Mouse (Mus musculus): ENCODE results near the gene Zc2hc1b. TPM values are rescaled to one million over a fixed set of nuclear protein-coding genes. Genes with fewer than 3 reads are reported as not detected.

Zc2hc1b gene
- polyA plus RNA-seq, 1 experiment from 2014 or later = not detected

DNA sequence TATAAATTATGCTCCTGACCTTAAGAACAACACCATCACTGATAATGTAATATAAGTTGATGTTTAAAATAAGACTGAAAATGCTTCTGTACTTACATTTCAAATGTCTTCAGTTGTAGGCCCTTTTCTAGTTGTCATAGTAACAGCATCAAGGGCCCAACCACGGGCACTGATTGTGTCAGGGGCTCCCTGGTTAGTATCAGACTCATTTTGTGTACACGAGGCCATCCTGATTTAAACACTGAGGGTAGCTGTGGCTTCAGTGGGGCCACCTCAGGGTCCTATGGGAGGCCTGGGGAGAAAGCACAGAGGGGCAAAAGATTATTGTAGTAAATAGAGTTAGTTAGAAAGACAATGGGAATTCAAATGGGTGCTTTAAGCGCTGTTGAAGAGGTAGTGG, 52.0 kb downstream of the Zc2hc1b start:
- no peaks in the 10 kb centered on the region for H3K4me1 ChIP-seq (ENCODE audit: insufficient read depth, low read depth, low read length)
- no peak overlapping the region for H3K9ac ChIP-seq (replicated peaks; ENCODE audit: low read depth)
- H3K27me3 ChIP-seq (replicated peaks; ENCODE audit: insufficient read depth, low read length) = no peaks in the 10 kb centered on the region
- H3K27ac ChIP-seq (ENCODE audit: low read length) = no peak overlapping the region
- DNase-seq (ENCODE audit: low spot score) (no peak), ATAC-seq (no peak)
- H3K4me2 ChIP-seq (replicated peaks; ENCODE audit: low read depth, low read length) = no peak overlapping the region
- 53% methylated on average over 3 of the region's 3 CpGs for WGBS
- no peaks in the 10 kb centered on the region for H3K36me3 ChIP-seq (ENCODE audit: insufficient read depth, low read length)
- TF ChIP-seq EP300 (IDR thresholded peaks at IDR 0.05) = no peak
- no peak for TF ChIP-seq CTCF (IDR thresholded peaks at IDR 0.05)
- H3K4me3 ChIP-seq (ENCODE audit: low read depth, low read length) = no peak overlapping the region
- H3K9me3 ChIP-seq (ENCODE audit: low read length) = no peaks in the 10 kb centered on the region

DNA sequence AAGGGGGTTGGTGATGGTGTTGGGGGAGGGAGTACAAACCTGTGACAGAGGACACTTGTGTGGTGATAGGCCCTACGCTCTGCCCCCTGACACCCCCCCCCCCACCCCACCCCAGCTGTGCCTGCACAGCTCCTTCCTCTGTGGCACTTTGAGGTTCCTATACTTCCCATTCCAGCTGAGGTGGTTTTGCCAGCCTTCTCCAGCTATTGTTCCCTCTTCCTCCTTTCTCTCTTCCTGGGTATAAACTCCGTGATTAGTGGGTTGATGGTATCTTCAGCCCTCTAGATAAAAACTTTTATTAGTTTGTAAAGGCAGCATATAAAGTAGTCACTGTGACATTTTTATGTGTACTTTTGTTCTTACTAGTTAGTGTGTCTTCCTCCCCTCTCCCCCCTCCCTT, 58.5 kb downstream of the Zc2hc1b start:
- Histone ChIP-seq H3K27ac (ENCODE audit: low read length) (no peak overlapping the region), H3K9ac (replicated peaks; ENCODE audit: low read depth) (no peak overlapping the region), H3K4me1 (ENCODE audit: insufficient read depth, low read depth, low read length) (no peaks in the 10 kb centered on the region; the same call in 1 of the 2 replicates), H3K36me3 (ENCODE audit: insufficient read depth, low read length) (no peaks in the 10 kb centered on the region), H3K27me3 (replicated peaks; ENCODE audit: insufficient read depth, low read length) (no peaks in the 10 kb centered on the region), H3K4me3 (ENCODE audit: low read depth, low read length) (no peak overlapping the region), H3K9me3 (ENCODE audit: low read length) (no peaks in the 10 kb centered on the region), H3K4me2 (replicated peaks; ENCODE audit: low read depth, low read length) (no peak overlapping the region)
- no peak for TF ChIP-seq EP300 (IDR thresholded peaks at IDR 0.05)
- TF ChIP-seq CTCF (IDR thresholded peaks at IDR 0.05) = no peak
- no peak for DNase-seq (ENCODE audit: low spot score)
- no peak for ATAC-seq
- 55% methylated on average over 2 of the region's 2 CpGs for WGBS

DNA sequence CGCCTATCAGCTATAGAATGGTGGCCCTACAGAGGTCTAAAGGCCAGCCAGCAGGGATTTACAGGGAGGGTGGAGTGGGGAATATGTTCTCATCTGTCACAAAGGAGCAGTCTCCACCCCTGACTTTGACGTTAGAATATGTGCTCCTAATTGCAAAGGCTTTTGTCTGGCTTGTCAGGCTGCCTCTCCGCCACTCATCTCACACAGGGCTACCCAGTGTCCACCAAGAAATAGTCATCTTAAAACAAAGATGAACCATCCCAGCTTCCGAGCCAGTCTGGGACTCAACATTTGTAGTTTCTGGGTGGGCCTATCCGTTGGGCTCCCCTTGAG, 59.1 kb downstream of the Zc2hc1b start:
- no peaks in the 10 kb centered on the region for H3K9me3 ChIP-seq (ENCODE audit: low read length)
- peak; percentile 73 for ATAC-seq
- no peak overlapping the region for H3K27ac ChIP-seq (ENCODE audit: low read length)

DNA sequence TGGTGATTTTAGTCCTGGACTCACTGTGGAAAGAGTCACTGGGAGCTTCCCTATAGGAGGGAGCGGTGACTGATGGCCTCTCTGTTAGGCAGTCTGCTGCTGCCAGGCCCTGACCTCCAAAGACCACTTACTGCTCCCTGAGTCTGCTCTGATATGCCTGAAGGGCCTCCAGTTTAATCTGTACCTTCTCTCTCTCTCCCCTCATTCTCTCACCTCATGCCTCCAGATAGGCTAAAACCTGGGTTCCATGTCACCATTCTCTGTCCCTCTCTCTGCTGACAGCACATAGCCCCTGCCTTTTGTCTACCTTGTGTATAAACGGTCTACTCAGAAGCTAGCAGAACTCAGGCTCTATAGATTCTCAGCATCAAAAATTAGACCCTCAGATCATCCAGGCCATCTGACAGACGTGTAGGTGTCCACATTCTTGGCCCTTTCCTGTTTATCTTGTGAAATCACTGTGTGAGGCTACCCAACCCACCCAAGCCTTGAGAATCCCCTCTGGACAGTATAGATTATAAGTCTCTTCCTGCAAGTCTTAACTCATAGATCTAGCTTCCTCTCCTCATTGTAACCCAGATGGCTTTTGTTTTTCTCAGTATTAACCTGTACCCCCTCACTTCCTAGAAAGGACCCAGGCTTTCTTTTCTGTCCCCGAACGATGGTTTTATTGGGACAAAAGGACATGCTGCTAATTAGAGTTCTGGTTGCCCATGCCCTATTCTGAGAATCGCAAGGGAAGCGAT, 59.6 kb downstream of the Zc2hc1b start:
- no peaks in the 10 kb centered on the region for H3K36me3 ChIP-seq (ENCODE audit: insufficient read depth, low read length)
- H3K9me3 ChIP-seq (ENCODE audit: low read length) = no peaks in the 10 kb centered on the region
- no peak overlapping the region for H3K9ac ChIP-seq (replicated peaks; ENCODE audit: low read depth)
- ATAC-seq = peak; percentile 52
- no peak overlapping the region for H3K4me2 ChIP-seq (replicated peaks; ENCODE audit: low read depth, low read length)
- H3K27ac ChIP-seq (ENCODE audit: low read length) = no peak overlapping the region
- 68% methylated on average over 7 of the region's 7 CpGs for WGBS
- no peak for TF ChIP-seq CTCF (IDR thresholded peaks at IDR 0.05)
- TF ChIP-seq EP300 (IDR thresholded peaks at IDR 0.05) = 0 out of 2 replicates have a peak, but pooled peaks have one; percentile 64
- H3K4me1 ChIP-seq (ENCODE audit: insufficient read depth, low read depth, low read length) = no peaks in the 10 kb centered on the region; the same call in 1 of the 2 replicates
- DNase-seq (ENCODE audit: low spot score) = peak; percentile 21
- no peak overlapping the region for H3K4me3 ChIP-seq (ENCODE audit: low read depth, low read length)
- H3K27me3 ChIP-seq (replicated peaks; ENCODE audit: insufficient read depth, low read length) = no peaks in the 10 kb centered on the region

More for the DNA sequence above, 59.1 kb downstream of the Zc2hc1b start:
- TF ChIP-seq CTCF (IDR thresholded peaks at IDR 0.05) = no peak
- Histone ChIP-seq H3K9ac (replicated peaks; ENCODE audit: low read depth) (no peak overlapping the region), H3K4me2 (replicated peaks; ENCODE audit: low read depth, low read length) (no peak overlapping the region), H3K36me3 (ENCODE audit: insufficient read depth, low read length) (no peaks in the 10 kb centered on the region), H3K27me3 (replicated peaks; ENCODE audit: insufficient read depth, low read length) (no peaks in the 10 kb centered on the region), H3K4me1 (ENCODE audit: insufficient read depth, low read depth, low read length) (no peaks in the 10 kb centered on the region; the same call in 1 of the 2 replicates), H3K4me3 (ENCODE audit: low read depth, low read length) (no peak overlapping the region)
- peak; percentile 12 for DNase-seq (ENCODE audit: low spot score)
- WGBS = 63% methylated on average over 5 of the region's 5 CpGs

DNA sequence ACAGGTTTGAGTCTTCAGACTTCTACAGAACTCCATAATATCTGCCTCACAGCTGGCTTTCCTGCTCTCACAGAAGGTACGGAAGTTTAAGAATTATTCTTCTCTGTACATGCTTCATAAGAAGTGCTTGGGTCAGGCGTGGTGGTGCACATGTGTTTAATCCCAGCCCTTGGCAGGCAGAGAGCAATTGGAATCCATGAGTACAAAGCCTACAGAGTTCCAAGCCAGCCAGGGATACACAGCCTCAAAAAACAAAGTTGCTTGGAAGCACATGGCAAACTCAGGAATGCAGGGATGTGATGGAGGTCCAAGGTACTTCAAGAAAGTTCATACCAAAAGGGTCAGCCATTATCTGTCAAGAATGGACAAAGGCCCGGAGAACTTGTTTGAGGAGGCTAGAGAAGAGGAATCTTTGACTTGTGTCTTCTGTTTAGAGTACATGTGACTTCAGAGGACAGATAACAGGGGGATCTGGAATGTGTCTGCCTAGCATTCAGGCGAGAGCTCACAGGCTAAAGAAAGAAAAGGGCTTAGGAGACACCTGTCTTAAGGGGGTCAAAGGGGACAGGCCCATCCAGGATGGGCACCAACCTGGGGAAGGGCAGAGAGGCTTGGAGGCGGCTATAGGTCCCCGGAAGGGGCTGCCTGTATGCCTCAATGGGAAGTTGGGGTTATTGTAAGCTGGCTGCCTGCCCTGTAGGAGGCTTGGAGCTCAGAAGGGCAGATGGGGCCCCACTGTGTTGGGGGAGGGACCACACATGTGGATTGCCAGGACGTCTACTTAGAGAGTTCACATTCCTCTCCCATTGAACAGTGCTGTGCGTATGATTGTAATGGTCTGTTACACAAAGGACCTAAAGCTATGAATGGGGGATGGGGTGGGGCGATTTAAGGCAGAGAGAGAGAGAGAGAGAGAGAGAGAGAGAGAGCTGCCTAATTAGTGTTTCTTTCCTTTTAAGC, 60.8 kb downstream of the Zc2hc1b start:
- DNase-seq (ENCODE audit: low spot score) (no peak), ATAC-seq (no peak)
- Histone ChIP-seq H3K4me2 (replicated peaks; ENCODE audit: low read depth, low read length) (no peak overlapping the region), H3K4me3 (ENCODE audit: low read depth, low read length) (no peak overlapping the region), H3K27me3 (replicated peaks; ENCODE audit: insufficient read depth, low read length) (no peaks in the 10 kb centered on the region), H3K27ac (ENCODE audit: low read length) (no peak overlapping the region), H3K9ac (replicated peaks; ENCODE audit: low read depth) (no peak overlapping the region), H3K4me1 (ENCODE audit: insufficient read depth, low read depth, low read length) (no peaks in the 10 kb centered on the region; the same call in 1 of the 2 replicates), H3K9me3 (ENCODE audit: low read length) (no peaks in the 10 kb centered on the region), H3K36me3 (ENCODE audit: insufficient read depth, low read length) (no peaks in the 10 kb centered on the region)
- WGBS = 40% methylated on average over 9 of the region's 9 CpGs
- no peak for TF ChIP-seq CTCF (IDR thresholded peaks at IDR 0.05)
- no peak for TF ChIP-seq EP300 (IDR thresholded peaks at IDR 0.05)

DNA sequence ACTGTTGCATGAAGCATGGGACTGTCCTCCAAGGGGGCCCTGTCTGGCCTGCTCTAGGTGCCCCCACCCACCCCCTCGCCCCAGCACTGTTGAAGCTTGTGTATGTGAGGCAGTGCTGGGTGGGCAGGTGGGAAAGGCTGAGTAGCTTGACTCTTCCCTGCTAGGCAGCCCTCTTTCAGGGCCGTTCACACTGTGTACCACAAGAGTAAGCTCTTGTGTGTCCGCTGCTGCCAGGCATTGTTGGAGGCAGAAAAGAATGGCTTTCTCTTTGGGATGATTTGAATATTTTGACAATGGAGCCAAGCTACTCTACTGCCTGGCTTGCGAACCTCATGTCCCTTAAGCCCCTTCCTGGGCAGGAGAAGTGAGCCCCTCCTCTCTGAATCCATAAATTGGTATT, 62.8 kb downstream of the Zc2hc1b start:
- WGBS = 75% methylated on average over 4 of the region's 4 CpGs
- no peaks in the 10 kb centered on the region for H3K9me3 ChIP-seq (ENCODE audit: low read length)
- TF ChIP-seq EP300 (IDR thresholded peaks at IDR 0.05) = no peak
- TF ChIP-seq CTCF (IDR thresholded peaks at IDR 0.05) = no peak
- no peak for DNase-seq (ENCODE audit: low spot score)
- no peaks in the 10 kb centered on the region; the same call in 1 of the 2 replicates for H3K4me1 ChIP-seq (ENCODE audit: insufficient read depth, low read depth, low read length)
- H3K4me2 ChIP-seq (replicated peaks; ENCODE audit: low read depth, low read length) = no peak overlapping the region
- no peak overlapping the region for H3K27ac ChIP-seq (ENCODE audit: low read length)
- H3K36me3 ChIP-seq (ENCODE audit: insufficient read depth, low read length) = no peaks in the 10 kb centered on the region
- H3K27me3 ChIP-seq (replicated peaks; ENCODE audit: insufficient read depth, low read length) = no peaks in the 10 kb centered on the region
- H3K9ac ChIP-seq (replicated peaks; ENCODE audit: low read depth) = no peak overlapping the region
- ATAC-seq = no peak
- no peak overlapping the region for H3K4me3 ChIP-seq (ENCODE audit: low read depth, low read length)

All from lung, postnatal 0 days (tissue).